ENCODE assay signal across 8 mouse cellular contexts in genomic region chr8:82402686-82403330, GRCm38 (mm10). TPM values are rescaled to one million over a fixed set of nuclear protein-coding genes. Genes with fewer than 3 reads are reported as not detected.
DNase-seq lines count a peak whose midpoint lies in the region; ATAC-seq lines count a peak whose summit lies in the region.

Gene Il15 (minus strand): TSS chr8:82403222.

- H3K27me3 ChIP-seq in embryonic facial prominence, embryonic 14.5 days (replicated peaks; ENCODE audit: control insufficient read depth, insufficient read depth, low read length) = no peaks in the 10 kb centered on the region
- H3K27me3 ChIP-seq in heart, embryonic 14.5 days (ENCODE audit: control insufficient read depth, insufficient read depth, low read length) = no peaks in the 10 kb centered on the region
- no peaks in the 10 kb centered on the region for H3K27me3 ChIP-seq in kidney, embryonic 16.5 days (ENCODE audit: insufficient read depth, low read length)

- 5% methylated on average over 13 of the region's 13 CpGs for WGBS in embryonic facial prominence, embryonic 14.5 days
- 4% methylated on average over 13 of the region's 13 CpGs for WGBS in heart, embryonic 14.5 days
- WGBS in kidney, embryonic 16.5 days = 8% methylated on average over 13 of the region's 13 CpGs

- peak within 1 kb of the TSS; percentile 76 for H3K4me2 ChIP-seq in embryonic facial prominence, embryonic 14.5 days (ENCODE audit: low read depth, low read length)
- peak within 1 kb of the TSS; percentile 82 for H3K4me2 ChIP-seq in heart, embryonic 14.5 days (ENCODE audit: low read length)
- peak within 1 kb of the TSS; percentile 74 for H3K4me2 ChIP-seq in kidney, embryonic 16.5 days (replicated peaks; ENCODE audit: low read depth, low read length)

- no peaks in the 10 kb centered on the region for H3K36me3 ChIP-seq in embryonic facial prominence, embryonic 14.5 days (ENCODE audit: control insufficient read depth, insufficient read depth, low read length)
- H3K36me3 ChIP-seq in heart, embryonic 14.5 days (ENCODE audit: control insufficient read depth, insufficient read depth, low read length) = no peaks in the 10 kb centered on the region
- H3K36me3 ChIP-seq in kidney, embryonic 16.5 days (ENCODE audit: insufficient read depth, low read length) = no peaks in the 10 kb centered on the region

- ATAC-seq in embryonic facial prominence, embryonic 14.5 days (ENCODE audit: low read depth) = peak; percentile 57
- peak; percentile 78 for ATAC-seq in heart, embryonic 14.5 days (ENCODE audit: insufficient number of reproducible peaks, insufficient read depth, low FRiP score, low read depth)
- ATAC-seq in kidney, embryonic 16.5 days (ENCODE audit: low FRiP score, low TSS enrichment) = peak; percentile 87

- H3K9me3 ChIP-seq in embryonic facial prominence, embryonic 14.5 days (ENCODE audit: control insufficient read depth, low read length) = no peaks in the 10 kb centered on the region
- no peaks in the 10 kb centered on the region for H3K9me3 ChIP-seq in heart, embryonic 14.5 days (ENCODE audit: control insufficient read depth, low read length)
- no peaks in the 10 kb centered on the region for H3K9me3 ChIP-seq in kidney, embryonic 16.5 days (ENCODE audit: low read length)

- peak within 1 kb of the TSS; percentile 52 for H3K9ac ChIP-seq in embryonic facial prominence, embryonic 14.5 days (ENCODE audit: low read depth, low read length)
- H3K9ac ChIP-seq in heart, embryonic 14.5 days (ENCODE audit: low read length) = peak within 1 kb of the TSS; percentile 80
- peak within 1 kb of the TSS; percentile 62 for H3K9ac ChIP-seq in kidney, embryonic 16.5 days (replicated peaks; ENCODE audit: low read length)

- no peak within 1 kb of the TSS for H3K27ac ChIP-seq in embryonic facial prominence, embryonic 14.5 days (replicated peaks; ENCODE audit: low read depth, low read length)
- H3K27ac ChIP-seq in heart, embryonic 14.5 days (replicated peaks in 1 of 2; ENCODE audit: control insufficient read depth in 1 of 2, insufficient read depth in 1 of 2, low read depth in 2 of 2, low read length in 2 of 2) = peak within 1 kb of the TSS; percentile 88 to 91
- H3K27ac ChIP-seq in kidney, embryonic 16.5 days (ENCODE audit: low read length) = peak within 1 kb of the TSS; percentile 75

- H3K4me1 ChIP-seq in embryonic facial prominence, embryonic 14.5 days (ENCODE audit: control insufficient read depth, insufficient read depth, low read length) = no peaks in the 10 kb centered on the region; the same call in 1 of the 2 replicates
- peaks cover 7 to 13% of the 10 kb centered on the region in 2 experiments; a peak in 3 of 4 replicates for H3K4me1 ChIP-seq in heart, embryonic 14.5 days (ENCODE audit: control insufficient read depth in 2 of 2, insufficient read depth in 2 of 2, low read length in 2 of 2)
- peaks cover 13% of the 10 kb centered on the region; the same call in 1 of the 2 replicates for H3K4me1 ChIP-seq in kidney, embryonic 16.5 days (ENCODE audit: insufficient read depth, low read length)

- DNase-seq in CD4-positive helper T cell, adult 2 months (ENCODE audit: low read depth, low spot score) = peak; percentile 49
- DNase-seq in adipocyte (ENCODE audit: low spot score) = peak; percentile 50
- DNase-seq in embryonic facial prominence, embryonic 14.5 days (ENCODE audit: low spot score) = peak; percentile 29
- peak; percentile 85 for DNase-seq in lung, postnatal 10 days
- peak; percentile 60 for DNase-seq in ovary, postnatal 10 days (ENCODE audit: low spot score)
- peak; percentile 63 to 68 for DNase-seq in urinary bladder, postnatal 4 days (ENCODE audit: low spot score in 2 of 2)

- peak within 1 kb of the TSS; percentile 46 for H3K4me3 ChIP-seq in embryonic facial prominence, embryonic 14.5 days (ENCODE audit: low read depth, low read length)
- H3K4me3 ChIP-seq in heart, embryonic 14.5 days (ENCODE audit: control insufficient read depth in 1 of 2, insufficient read depth in 1 of 2, low read depth in 1 of 2, low read length in 2 of 2) = peak within 1 kb of the TSS; percentile 58 to 74
- peak within 1 kb of the TSS; percentile 56 for H3K4me3 ChIP-seq in kidney, embryonic 16.5 days (ENCODE audit: low read length)

RNA-seq across cellular contexts. Expression of gene Il15, which starts in this region (rescaled TPM):
- 3.6 and 4.4 TPM in 2 replicates for polyA plus RNA-seq in embryonic facial prominence, embryonic 14.5 days (2014; fragmentation: Nextera tagmentation; extraction: Ambion mirVana)
- polyA plus RNA-seq in heart, embryonic 14.5 days (2014; fragmentation: Nextera tagmentation; extraction: Ambion mirVana) = 23.0 and 26.8 TPM in 2 replicates
- polyA plus RNA-seq in kidney, embryonic 16.5 days (2015; fragmentation: Nextera tagmentation; extraction: Ambion mirVana) = 6.7 and 7.2 TPM in 2 replicates

Comparison
In these comparisons a context has a peak if more than half of its experiments do, and no peak if none do; other contexts are left out.
1. DNase-seq: peak in every context shown above with its lines; median percentile 85 in lung, postnatal 10 days; 66 in urinary bladder, postnatal 4 days; 60 in ovary, postnatal 10 days; 50 in adipocyte; 49 in CD4-positive helper T cell, adult 2 months; 29 in embryonic facial prominence, embryonic 14.5 days.